ENCODE assay signal across 11 mouse cellular contexts in genomic region chr19:10097826-10098225, GRCm38 (mm10). TPM values are rescaled to one million over a fixed set of nuclear protein-coding genes. Genes with fewer than 3 reads are reported as not detected.
A peak's percentile ranks its signal among the peaks of the same experiment; 100 is the strongest.
DNase-seq lines count a peak whose midpoint lies in the region; ATAC-seq and TF ChIP-seq lines count a peak whose summit lies in the region.
"Had no signal": no experiment of that assay in that cellular context is flagged by ENCODE, and none has a peak within 500 bp of the region (broad histone marks: within the 10 kb centered on the region; RNA-seq: fewer than 3 reads in every experiment).

No protein-coding gene starts in this region.

- H3K27ac ChIP-seq in limb, embryonic 13.5 days: no peak overlapping the region
- no peak overlapping the region for H3K27ac ChIP-seq in limb, embryonic 10.5 days
- no peak overlapping the region for H3K27ac ChIP-seq in embryonic facial prominence, embryonic 13.5 days
- H3K27ac ChIP-seq in hindbrain, embryonic 12.5 days: peak overlapping the region; percentile 66
- peak overlapping the region; percentile 6; the same call in 1 of the 2 replicates for H3K27ac ChIP-seq in midbrain, postnatal 0 days (ENCODE audit: low read depth, low read length)
- H3K27ac ChIP-seq: heart, embryonic 10.5 days had no signal

- no peak for DNase-seq in limb, embryonic 10.5 days (ENCODE audit: low spot score)
- DNase-seq in midbrain, postnatal 0 days (ENCODE audit: low spot score): peak; percentile 53
- no peak for DNase-seq in gastrocnemius, adult 18-20 months (ENCODE audit: low spot score)
- DNase-seq in kidney, postnatal 10 days: no peak
- DNase-seq in testis, postnatal 10 days (ENCODE audit: low spot score): no peak
- DNase-seq: adrenal gland, adult 8-10 months; cerebellum, adult 11 months had no signal

- H3K4me2 ChIP-seq in limb, embryonic 13.5 days (replicated peaks): 0 out of 2 replicates have a peak overlapping the region, but pooled peaks have one; percentile 7
- 0 out of 2 replicates have a peak overlapping the region, but pooled peaks have one; percentile 20 for H3K4me2 ChIP-seq in embryonic facial prominence, embryonic 13.5 days
- H3K4me2 ChIP-seq in hindbrain, embryonic 12.5 days (replicated peaks): peak overlapping the region; percentile 83
- H3K4me2 ChIP-seq in midbrain, postnatal 0 days (ENCODE audit: low read depth, low read length, poor library complexity, severe bottlenecking): peak overlapping the region; percentile 86

- no peak overlapping the region for H3K9ac ChIP-seq in limb, embryonic 13.5 days
- no peak overlapping the region for H3K9ac ChIP-seq in embryonic facial prominence, embryonic 13.5 days
- H3K9ac ChIP-seq in hindbrain, embryonic 12.5 days: peak overlapping the region; percentile 51
- H3K9ac ChIP-seq in midbrain, postnatal 0 days (replicated peaks; ENCODE audit: low read length, poor library complexity, severe bottlenecking): peak overlapping the region; percentile 42

- peaks cover 48% of the 10 kb centered on the region for H3K4me1 ChIP-seq in limb, embryonic 13.5 days
- peaks cover 41% of the 10 kb centered on the region for H3K4me1 ChIP-seq in limb, embryonic 10.5 days
- H3K4me1 ChIP-seq in embryonic facial prominence, embryonic 13.5 days: peaks cover 52% of the 10 kb centered on the region
- H3K4me1 ChIP-seq in hindbrain, embryonic 12.5 days: peaks cover 64% of the 10 kb centered on the region
- peaks cover 49% of the 10 kb centered on the region; the same call in 1 of the 2 replicates for H3K4me1 ChIP-seq in midbrain, postnatal 0 days (ENCODE audit: insufficient read depth, low read length)

- 91% methylated on average over 5 of the region's 5 CpGs for WGBS in limb, embryonic 13.5 days
- WGBS in limb, embryonic 10.5 days: 92% methylated on average over 5 of the region's 5 CpGs
- 85% methylated on average over 5 of the region's 5 CpGs for WGBS in embryonic facial prominence, embryonic 13.5 days
- WGBS in hindbrain, embryonic 12.5 days: 39% methylated on average over 5 of the region's 5 CpGs
- 22% methylated on average over 5 of the region's 5 CpGs for WGBS in midbrain, postnatal 0 days

- H3K36me3 ChIP-seq in limb, embryonic 13.5 days: peaks cover 60% of the 10 kb centered on the region
- peaks cover 70% of the 10 kb centered on the region for H3K36me3 ChIP-seq in limb, embryonic 10.5 days
- H3K36me3 ChIP-seq in embryonic facial prominence, embryonic 13.5 days: peaks cover 29% of the 10 kb centered on the region
- H3K36me3 ChIP-seq in hindbrain, embryonic 12.5 days: peaks cover 21% of the 10 kb centered on the region
- H3K36me3 ChIP-seq in midbrain, postnatal 0 days (ENCODE audit: insufficient read depth, low read length): 0 out of 2 replicates have a peak, but pooled peaks cover 3% of the 10 kb centered on the region

- H3K4me3 ChIP-seq in limb, embryonic 13.5 days: no peak overlapping the region
- no peak overlapping the region for H3K4me3 ChIP-seq in limb, embryonic 10.5 days
- H3K4me3 ChIP-seq in embryonic facial prominence, embryonic 13.5 days: no peak overlapping the region
- H3K4me3 ChIP-seq in hindbrain, embryonic 12.5 days: peak overlapping the region; percentile 10
- peak overlapping the region; percentile 20 for H3K4me3 ChIP-seq in midbrain, postnatal 0 days (ENCODE audit: low read depth, low read length)
- H3K4me3 ChIP-seq: heart, embryonic 10.5 days had no signal

- H3K27me3 ChIP-seq in limb, embryonic 13.5 days: no peaks in the 10 kb centered on the region
- H3K27me3 ChIP-seq in limb, embryonic 10.5 days (ENCODE audit: low read depth, poor library complexity, severe bottlenecking): no peaks in the 10 kb centered on the region
- H3K27me3 ChIP-seq in embryonic facial prominence, embryonic 13.5 days: no peaks in the 10 kb centered on the region
- no peaks in the 10 kb centered on the region for H3K27me3 ChIP-seq in hindbrain, embryonic 12.5 days
- no peaks in the 10 kb centered on the region for H3K27me3 ChIP-seq in midbrain, postnatal 0 days (ENCODE audit: insufficient read depth, low read length)

- no peaks in the 10 kb centered on the region for H3K9me3 ChIP-seq in limb, embryonic 13.5 days
- no peaks in the 10 kb centered on the region for H3K9me3 ChIP-seq in limb, embryonic 10.5 days (replicated peaks)
- no peaks in the 10 kb centered on the region for H3K9me3 ChIP-seq in embryonic facial prominence, embryonic 13.5 days
- H3K9me3 ChIP-seq in hindbrain, embryonic 12.5 days (replicated peaks): no peaks in the 10 kb centered on the region
- H3K9me3 ChIP-seq in midbrain, postnatal 0 days (ENCODE audit: low read length): no peaks in the 10 kb centered on the region
- H3K9me3 ChIP-seq: heart, embryonic 10.5 days had no signal

- TF ChIP-seq CTCF in midbrain, postnatal 0 days (IDR thresholded peaks at IDR 0.05): no peak

- ATAC-seq in limb, embryonic 13.5 days (ENCODE audit: low FRiP score, low read depth): no peak
- ATAC-seq in embryonic facial prominence, embryonic 13.5 days (ENCODE audit: insufficient number of reproducible peaks, insufficient read depth, low FRiP score, low TSS enrichment, low read depth): no peak
- ATAC-seq in hindbrain, embryonic 12.5 days (ENCODE audit: low FRiP score): no peak
- no peak for ATAC-seq in midbrain, postnatal 0 days (ENCODE audit: low FRiP score)

RNA-seq across cellular contexts. Expression of gene Fads2, which starts 3.7 kb away (rescaled TPM):
- polyA plus RNA-seq in limb, embryonic 13.5 days (2015; fragmentation: Nextera tagmentation; extraction: Ambion mirVana): 92.0 and 93.2 TPM in 2 replicates
- polyA plus RNA-seq in limb, embryonic 10.5 days (2016; fragmentation: Nextera tagmentation; extraction: Ambion mirVana): 158 TPM in 2 replicates
- 70.0 and 79.8 TPM in 2 replicates for polyA plus RNA-seq in embryonic facial prominence, embryonic 13.5 days (2015; fragmentation: Nextera tagmentation; extraction: Ambion mirVana)
- polyA plus RNA-seq in hindbrain, embryonic 12.5 days (2016; fragmentation: Nextera tagmentation; extraction: Ambion mirVana): 173 and 177 TPM in 2 replicates
- total RNA-seq in midbrain, postnatal 0 days (2014; rRNA removed): 278 and 306 TPM in 2 replicates
- 260 and 275 TPM in 2 replicates for polyA plus RNA-seq in midbrain, postnatal 0 days (2015; fragmentation: Nextera tagmentation; extraction: Ambion mirVana)
- 1 to 10 TPM; 1.8 to 2.4 TPM for total RNA-seq in gastrocnemius, adult 18-20 months (2021)

RNA-seq across cellular contexts. Expression of gene Fads3, which starts 56.5 kb away (rescaled TPM):
- 10.0 and 10.8 TPM in 2 replicates for polyA plus RNA-seq in limb, embryonic 13.5 days (2015; fragmentation: Nextera tagmentation; extraction: Ambion mirVana)
- 2.4 and 3.2 TPM in 2 replicates for polyA plus RNA-seq in limb, embryonic 10.5 days (2016; fragmentation: Nextera tagmentation; extraction: Ambion mirVana)
- polyA plus RNA-seq in embryonic facial prominence, embryonic 13.5 days (2015; fragmentation: Nextera tagmentation; extraction: Ambion mirVana): 8.6 and 10.0 TPM in 2 replicates
- 13.1 and 16.6 TPM in 2 replicates for polyA plus RNA-seq in hindbrain, embryonic 12.5 days (2016; fragmentation: Nextera tagmentation; extraction: Ambion mirVana)
- 74.6 and 92.8 TPM in 2 replicates for total RNA-seq in midbrain, postnatal 0 days (2014; rRNA removed)
- polyA plus RNA-seq in midbrain, postnatal 0 days (2015; fragmentation: Nextera tagmentation; extraction: Ambion mirVana): 38.8 and 39.2 TPM in 2 replicates
- 1 to 10 TPM; 2.2 to 5.7 TPM for total RNA-seq in gastrocnemius, adult 18-20 months (2021)

Comparison
In these comparisons a context has a peak if more than half of its experiments do, and no peak if none do; other contexts are left out.
1. H3K27ac ChIP-seq: peak in hindbrain, embryonic 12.5 days (single experiment) and midbrain, postnatal 0 days (single experiment); none in limb, embryonic 13.5 days (single experiment), limb, embryonic 10.5 days (single experiment) and embryonic facial prominence, embryonic 13.5 days (single experiment).
2. H3K4me2 ChIP-seq: peak in every context shown above with its lines; median percentile 86 in midbrain, postnatal 0 days; 83 in hindbrain, embryonic 12.5 days; 20 in embryonic facial prominence, embryonic 13.5 days; 7 in limb, embryonic 13.5 days.
3. H3K4me3 ChIP-seq: peak in hindbrain, embryonic 12.5 days (single experiment) and midbrain, postnatal 0 days (single experiment); none in limb, embryonic 13.5 days (single experiment), limb, embryonic 10.5 days (single experiment) and embryonic facial prominence, embryonic 13.5 days (single experiment).
4. H3K9ac ChIP-seq: peak in hindbrain, embryonic 12.5 days (single experiment) and midbrain, postnatal 0 days (single experiment); none in limb, embryonic 13.5 days (single experiment) and embryonic facial prominence, embryonic 13.5 days (single experiment).